Mouse (Mus musculus) adrenal gland, postnatal 36 days (tissue): ENCODE measurements around the gene Cybrd1. TPM values are rescaled to one million over a fixed set of nuclear protein-coding genes. Genes with fewer than 3 reads are reported as not detected.
A peak's percentile ranks its signal among the peaks of the same experiment; 100 is the strongest.

Source experiments
- DNase-seq, 2 experiments: peaks; one replicate each; pipeline ENCODE4 v3.0.0; 2021; ENCODE audit warnings: mixed read lengths in 1 of 2
- total RNA-seq, 2 experiments: library from RNA; stranded (reverse); gene quantifications; 2 replicates each; pipeline ENCODE4 v1.2.3; 2021

Cybrd1 gene
- total RNA-seq, 2 experiments from 2014 or later, result 0.53 to 0.99 TPM

DNA sequence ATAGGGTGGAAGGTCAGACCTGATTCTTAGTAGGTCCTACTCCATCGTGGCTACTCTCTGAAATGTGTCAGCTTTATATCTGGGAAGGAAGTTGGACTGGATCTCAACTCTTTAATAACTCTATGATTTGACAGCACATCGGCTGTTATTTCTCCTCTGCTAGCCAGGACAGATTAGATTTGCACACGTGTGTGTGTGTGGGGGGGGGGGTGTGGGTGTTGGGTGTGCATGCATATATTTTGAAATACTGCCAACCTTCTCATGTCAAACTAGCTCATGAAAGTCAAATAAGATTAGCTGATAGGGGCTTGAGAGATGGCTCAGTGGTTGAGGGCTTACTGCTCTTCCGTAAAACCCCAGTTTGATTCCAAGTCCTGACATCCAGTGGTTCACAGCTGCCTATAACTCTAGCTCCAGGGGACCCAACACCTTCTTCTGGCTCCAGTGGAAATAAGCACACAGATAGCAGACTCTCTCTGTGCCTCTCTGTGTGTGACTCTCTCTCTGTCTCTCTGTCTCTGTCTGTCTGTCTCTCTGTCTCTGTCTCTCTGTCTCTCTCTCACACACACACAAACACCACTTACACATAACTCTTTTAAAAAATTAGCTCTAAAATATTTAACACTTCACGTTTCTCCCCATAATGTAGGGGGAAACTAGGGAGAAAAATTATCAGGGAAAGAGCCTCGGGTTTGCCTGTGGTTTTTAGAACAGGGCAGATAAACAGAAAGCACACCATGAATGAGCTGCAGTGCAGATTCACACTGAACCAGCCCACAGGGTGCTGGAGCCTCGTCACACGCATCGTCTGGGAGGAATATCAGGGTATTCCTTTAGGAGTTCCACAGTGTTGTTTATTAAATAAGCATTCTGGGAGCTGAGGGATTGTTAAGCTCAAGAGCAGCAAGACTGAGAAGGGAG, 58.9 kb downstream of the Cybrd1 start:
- DNase-seq, result no peak

DNA sequence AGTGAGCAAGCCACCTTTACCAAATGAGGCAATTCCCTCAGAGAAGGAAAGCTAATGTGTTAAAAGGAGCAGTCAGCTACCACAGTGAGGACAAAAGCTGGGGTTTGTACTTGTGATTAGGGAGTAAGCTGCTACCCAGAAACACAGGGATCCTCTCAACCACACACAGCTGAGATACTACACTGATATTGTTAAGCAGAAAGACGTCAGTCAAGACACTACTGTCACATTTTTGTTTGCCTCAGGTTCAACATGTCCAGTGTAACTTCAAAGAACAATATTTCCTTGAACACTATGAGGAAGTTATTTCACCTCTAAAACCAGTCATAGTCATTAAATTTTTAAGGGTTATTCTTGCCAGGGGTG, 59.5 kb downstream of the Cybrd1 start:
- DNase-seq, result no peak

DNA sequence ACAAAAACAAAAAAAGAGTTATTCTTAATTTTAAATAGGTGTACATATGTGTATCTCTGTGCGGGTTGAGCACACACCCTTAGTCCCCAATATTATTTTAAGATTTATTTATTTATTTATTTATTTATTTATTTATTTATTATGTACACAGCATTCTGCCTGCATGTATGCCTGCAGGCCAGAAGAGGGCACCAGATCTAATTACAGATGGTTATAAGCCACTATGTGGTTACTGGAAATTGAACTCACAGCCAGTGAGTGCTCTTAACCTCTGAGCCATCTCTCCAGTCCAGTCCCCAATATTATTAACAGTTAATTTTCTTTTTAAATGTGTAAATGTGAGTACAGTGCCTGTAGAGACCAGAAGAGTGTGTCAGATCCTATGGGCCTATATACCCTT, 60.0 kb downstream of the Cybrd1 start:
- no peak for DNase-seq

DNA sequence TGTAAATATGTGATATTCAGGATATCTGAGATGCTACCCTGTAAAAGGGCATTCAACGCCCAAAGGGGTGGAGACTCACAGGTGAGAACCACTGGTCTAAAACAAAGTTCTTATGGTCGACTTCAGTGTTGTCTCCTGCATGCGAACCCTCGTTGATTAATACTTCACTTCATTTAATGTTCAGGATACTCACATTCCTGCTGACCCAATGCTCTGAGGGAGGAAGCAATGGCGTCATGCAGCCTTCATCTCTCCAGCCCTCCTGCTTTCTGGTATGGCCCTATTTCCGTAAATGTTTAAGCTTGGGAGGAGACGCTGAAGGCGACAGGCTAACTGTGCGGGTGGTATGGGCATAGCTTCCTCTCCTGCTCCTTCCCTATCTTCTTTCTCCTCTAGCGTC, 62.0 kb downstream of the Cybrd1 start:
- no peak for DNase-seq

DNA sequence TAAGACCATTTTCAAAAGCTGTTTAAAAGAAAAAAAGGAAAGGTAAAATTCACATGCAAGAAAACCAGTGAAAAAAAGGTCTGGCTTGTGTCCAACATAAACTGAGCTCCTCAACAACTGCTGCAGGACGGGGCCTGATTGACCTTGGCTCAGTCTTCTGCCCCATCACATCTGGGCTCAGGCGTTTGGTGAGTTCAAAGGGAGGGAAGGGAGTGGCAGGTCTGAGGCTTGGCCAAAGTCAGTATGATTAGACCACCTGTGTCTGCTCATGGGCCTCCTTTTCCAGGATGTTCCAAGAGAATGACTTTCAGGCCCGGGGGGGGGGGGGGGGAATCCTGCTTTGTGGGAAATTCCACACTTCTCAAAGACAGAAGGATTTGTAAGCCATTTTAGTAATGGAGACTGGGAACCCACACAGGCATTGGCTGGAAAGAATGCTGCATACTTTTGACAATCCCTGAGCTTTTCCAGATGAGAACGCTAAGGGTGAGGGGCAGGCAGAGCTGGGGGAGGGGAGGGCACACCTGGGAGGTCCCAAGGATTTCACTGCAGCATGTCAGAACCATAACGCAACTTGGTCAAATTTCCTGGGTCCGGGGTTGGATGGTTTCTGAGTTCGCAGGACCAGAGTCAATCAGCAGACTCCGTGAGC, 63.0 kb downstream of the Cybrd1 start:
- peak in 1 of 2 experiments; percentile 8 for DNase-seq

DNA sequence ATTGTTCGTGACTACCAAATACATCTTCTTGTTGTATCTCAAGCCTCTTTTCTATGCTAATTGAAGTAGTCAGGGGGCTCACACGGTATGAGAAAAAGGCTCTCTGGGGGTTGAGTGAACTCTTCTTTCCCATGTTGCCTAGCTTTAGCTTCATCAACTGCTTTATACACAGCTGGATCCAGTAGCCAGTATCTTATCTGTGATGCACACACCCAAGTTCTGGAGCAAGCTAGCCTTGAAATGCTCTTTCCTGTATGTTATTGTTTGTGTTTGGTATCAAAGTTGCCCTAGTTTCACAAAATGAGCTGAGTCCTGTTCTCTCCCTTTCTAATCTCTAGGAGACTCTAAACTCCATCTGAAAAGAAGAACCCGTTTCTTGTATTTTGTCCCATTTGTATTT, 70.2 kb downstream of the Cybrd1 start:
- DNase-seq, result no peak

DNA sequence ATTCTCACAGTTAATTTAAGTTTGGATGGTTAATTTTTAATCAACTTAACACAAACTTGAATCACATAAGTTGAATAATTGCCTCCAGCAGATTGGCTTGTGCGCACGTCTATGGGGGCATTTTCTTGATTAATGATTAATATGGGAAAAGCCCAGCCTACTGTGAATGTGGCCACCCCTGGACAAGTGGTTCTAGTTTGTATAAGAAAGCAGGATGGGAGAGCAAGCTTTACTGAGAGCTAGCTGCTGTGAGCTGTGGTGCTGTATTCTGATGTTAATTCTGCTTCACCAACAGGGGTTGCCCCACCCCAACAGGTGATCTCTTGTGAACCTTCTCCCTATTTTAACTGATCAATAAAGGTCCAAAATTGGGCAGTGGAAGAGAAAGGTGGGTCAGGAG, 71.1 kb downstream of the Cybrd1 start:
- DNase-seq, result no peak

DNA sequence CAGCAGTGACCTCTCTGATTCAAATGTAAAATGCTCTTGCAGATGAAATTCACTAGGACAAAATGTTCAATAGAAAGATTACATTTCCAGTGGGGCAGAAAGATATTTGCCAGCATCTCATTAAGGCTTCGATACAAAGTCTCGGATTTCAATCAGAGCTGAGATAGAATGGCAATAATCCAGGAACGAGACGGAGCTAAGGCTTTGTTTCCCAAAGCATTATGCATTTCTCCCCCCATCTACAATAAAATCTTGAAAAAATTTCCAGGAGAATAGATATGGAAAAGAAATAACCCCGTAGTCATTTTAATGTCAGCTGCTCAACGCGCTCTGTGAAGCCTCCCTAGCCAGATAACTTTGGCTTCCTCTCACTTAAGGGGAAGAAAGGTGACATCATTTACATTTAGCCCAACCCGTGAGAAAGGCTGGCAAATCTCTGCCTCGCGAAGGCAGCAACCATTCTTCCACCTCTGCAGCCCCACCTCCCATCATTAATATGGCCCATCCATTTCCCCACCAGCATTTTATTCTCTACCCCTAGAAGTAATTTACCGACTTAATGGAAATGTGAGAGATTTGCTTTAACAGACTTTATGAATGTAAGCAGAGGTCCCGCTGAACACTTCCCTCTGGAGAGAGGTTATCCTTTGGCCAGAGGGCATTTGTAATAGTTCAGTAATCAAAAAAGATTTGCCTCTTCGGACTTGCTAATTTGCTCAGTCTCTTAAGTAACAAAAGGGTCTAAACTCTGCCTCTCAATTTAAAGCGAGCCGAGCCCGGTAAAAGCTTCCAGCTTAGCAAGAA, 73.9 kb downstream of the Cybrd1 start:
- DNase-seq, result no peak

DNA sequence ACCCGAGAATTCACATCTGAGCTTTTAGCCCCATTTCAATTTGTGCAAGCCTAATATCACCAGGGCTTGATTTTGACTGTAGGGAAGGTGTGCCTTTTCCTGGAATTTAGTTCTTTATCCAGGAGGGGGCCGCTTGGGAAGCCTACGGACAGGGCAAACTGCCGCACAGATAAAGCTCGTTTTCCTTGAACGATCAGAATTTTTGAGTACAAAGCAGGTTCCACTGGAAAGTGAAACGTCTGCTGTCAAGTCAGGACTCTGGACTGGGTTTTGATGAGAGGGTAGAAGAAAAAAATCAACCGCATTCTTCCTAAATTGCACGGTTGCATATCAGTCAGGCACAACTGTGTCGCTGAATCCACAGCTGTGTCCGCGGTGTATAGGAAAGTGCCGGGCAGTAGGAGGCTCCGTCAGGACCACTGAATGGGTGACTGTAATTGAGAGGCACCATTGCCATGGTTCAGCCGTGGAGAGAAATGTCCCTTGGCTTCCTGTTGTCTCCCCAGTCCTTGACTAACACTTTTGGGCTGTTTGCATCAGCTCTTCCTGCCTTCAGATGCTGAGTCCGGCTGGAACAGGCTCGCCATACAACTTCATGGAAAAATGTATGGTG, 74.6 kb downstream of the Cybrd1 start:
- no peak for DNase-seq

Other genes starting within 250 kb of the Cybrd1 start
- gene Dcaf17, start 62.6 kb upstream of the Cybrd1 start, total RNA-seq, result 10 to 100 TPM; 12.2 to 15.4 TPM
- 10 to 100 TPM; 11.3 to 16.6 TPM for gene Mettl8, start 62.3 kb upstream of the Cybrd1 start, total RNA-seq
- 10 to 100 TPM; 89.3 to 97.1 TPM for gene Dync1i2, start 93.8 kb downstream of the Cybrd1 start, total RNA-seq
- gene Slc25a12, start 249.8 kb downstream of the Cybrd1 start, total RNA-seq, result 100 to 1,000 TPM in 1 of 2 experiments, 10 to 100 TPM in 1; 53.6 to 106 TPM